Mouse (Mus musculus) lung, postnatal 25 days (tissue): ENCODE results near the gene Col9a2.

Experiments
- DNase-seq: peaks from one replicate; pipeline ENCODE4 v3.0.0; 2022; ENCODE audit warnings: low spot score

Col9a2 gene

GRCm38 (mm10) chr4:121039331-121040115 lies at the start of gene Col9a2:
Gene Col9a2 (plus strand): TSS chr4:121039385.
- DNase-seq = no peak

- DNase-seq = no peak
Observed at GRCm38 (mm10) chr4:120992284-120992683, 46.9 kb upstream of the Col9a2 start.

DNA sequence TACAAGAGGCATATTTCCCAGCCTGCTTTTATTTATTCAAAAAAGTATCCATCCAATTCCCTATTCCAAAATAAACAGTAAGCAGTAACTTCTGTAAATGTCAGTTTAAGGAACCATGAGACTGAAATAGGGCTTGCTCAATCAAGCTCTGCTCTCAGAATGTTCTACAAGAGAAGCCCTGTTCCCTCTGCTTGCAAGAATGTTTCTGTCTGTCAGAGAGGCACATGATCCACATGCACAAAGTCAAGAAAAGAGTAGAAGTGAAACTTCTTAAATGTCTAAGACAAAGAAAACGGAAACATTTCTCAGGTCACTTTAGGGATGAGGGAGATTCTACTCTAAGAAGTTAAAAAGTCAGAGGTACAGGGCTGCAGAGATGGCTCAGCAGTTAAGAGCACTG lies 46.2 kb upstream of the Col9a2 start:
- DNase-seq = peak; percentile 62

- no peak for DNase-seq
Observed at GRCm38 (mm10) chr4:120995911-120996310, 43.3 kb upstream of the Col9a2 start.

DNA sequence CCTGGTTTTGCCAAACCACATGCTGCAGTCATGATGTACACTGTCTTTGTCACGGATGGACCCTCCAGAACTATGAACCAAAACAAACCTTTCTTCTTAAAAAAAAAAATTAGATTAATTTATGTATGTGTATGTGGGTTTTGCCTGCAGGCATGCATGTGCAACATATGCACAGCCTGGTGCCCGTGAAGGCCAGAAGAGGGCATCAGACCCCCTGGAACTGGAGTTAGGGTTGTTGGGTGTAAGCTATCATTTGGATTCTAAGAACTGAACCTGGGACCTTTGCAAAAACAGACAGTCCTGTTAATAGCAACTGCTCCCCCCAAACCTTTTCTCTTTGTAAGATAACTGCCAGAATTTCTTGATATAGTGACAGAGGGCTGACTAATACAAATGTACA lies 38.1 kb upstream of the Col9a2 start:
- no peak for DNase-seq

- no peak for DNase-seq
Observed at GRCm38 (mm10) chr4:121001659-121002058, 37.5 kb upstream of the Col9a2 start.

- peak; percentile 30 for DNase-seq
Observed at GRCm38 (mm10) chr4:121002400-121003171, 36.6 kb upstream of the Col9a2 start.

- DNase-seq = no peak
Observed at GRCm38 (mm10) chr4:121003611-121004091, 35.5 kb upstream of the Col9a2 start.

DNA sequence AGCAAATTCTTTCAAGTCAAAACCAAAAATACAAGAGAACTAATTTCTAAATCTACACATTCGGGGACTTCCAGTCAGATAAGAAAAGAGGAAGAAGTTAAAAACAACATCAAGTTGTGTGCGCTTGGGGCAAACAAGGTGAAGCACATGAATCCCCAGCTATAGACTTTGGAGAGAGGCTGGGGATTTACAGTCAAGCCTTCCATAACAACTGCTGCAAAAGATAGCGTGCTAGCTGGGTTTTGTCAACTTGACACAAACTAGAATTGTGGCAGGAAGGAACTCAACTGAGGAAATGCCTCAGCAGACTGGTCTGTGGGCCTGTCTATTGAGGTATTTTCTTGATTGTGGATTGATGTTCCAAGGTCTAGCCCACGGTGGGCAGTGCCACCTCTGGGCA lies 34.5 kb upstream of the Col9a2 start:
- no peak for DNase-seq

GRCm38 (mm10) chr4:121007006-121007405 lies 32.2 kb upstream of the Col9a2 start:
- DNase-seq = no peak

DNA sequence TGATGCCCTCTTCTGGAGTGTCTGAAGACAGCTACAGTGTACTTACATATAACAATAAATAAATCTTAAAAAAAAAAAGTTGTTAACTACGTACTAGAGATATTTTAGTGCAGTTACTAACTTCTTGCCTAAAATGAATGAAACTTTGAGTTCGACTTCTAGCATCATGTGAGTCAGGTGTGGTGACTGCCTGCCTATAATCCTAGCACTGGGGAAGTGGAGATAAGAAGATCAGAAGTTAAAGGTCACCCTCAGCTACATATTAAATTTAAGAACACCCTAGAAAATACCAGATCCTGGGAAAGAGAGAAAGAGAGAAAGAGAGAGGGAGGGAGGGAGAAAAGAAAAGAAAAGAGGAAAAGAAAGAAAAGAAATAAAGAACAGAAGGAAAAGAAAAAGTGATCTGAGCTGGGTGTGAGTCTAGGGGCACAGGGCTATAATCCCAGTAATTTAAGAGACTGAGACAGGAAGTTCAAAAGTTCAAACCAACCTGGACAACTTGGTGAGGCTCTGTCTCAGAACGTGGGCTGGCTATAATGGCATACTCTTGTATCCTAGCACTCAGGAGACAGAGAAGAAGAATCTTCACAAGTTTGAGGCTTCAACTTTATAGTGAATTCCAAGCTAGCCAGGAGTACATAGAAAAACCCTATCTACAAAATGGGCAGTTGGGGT lies 31.0 kb upstream of the Col9a2 start:
- no peak for DNase-seq

DNA sequence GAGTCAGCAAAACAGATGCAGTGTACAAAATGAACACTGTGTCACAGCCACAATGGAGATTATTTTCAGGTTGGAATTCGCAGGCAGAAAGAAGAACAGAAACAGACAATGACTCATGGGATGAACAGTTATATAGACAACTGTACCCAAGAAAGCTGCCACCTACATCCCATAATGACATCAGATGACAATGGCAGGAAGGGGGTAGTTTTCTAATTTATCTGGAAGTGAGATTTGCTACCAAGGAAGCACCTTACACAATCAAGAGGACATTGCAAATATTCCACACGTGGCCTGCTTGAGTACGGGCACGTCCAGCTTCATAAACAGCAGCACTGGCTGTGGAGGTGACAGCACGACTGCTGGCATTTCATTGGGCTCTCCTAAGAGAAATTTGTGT lies 30.0 kb upstream of the Col9a2 start:
- DNase-seq = no peak

DNA sequence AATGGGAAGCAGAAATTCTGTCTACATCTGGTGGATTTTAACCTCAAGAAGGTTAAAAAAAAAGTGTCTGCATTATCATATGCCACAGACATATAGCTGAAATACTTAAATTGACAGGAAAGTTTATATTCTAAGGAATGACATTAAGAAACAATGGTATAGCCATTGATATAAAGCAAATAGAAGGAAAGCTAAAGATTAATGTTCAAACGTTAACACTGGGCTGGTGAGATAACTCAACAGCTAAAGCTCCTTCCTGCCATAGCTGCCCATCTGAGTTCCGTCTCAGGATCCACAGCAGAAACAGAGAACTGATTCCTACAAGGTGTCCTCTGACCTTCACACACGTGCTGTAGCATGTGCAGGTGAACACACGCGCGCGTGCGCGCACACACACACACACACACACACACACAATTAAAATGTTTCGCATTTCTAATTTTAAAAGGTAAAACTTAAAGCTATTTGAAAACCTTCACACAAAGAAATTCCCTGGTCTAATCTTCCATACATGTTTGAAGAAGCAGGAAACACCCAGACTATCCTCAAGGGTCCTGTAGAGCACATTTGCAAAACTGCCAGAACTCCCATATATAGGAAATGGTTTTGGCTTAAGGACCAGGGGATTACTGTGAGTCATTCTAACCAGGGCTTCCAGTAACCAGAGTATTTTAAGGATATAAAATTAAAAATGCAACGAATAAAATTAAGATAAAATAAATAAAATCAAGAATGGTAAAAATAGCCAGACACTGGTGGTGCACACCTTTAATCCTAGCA lies 28.2 kb upstream of the Col9a2 start:
- no peak for DNase-seq

DNA sequence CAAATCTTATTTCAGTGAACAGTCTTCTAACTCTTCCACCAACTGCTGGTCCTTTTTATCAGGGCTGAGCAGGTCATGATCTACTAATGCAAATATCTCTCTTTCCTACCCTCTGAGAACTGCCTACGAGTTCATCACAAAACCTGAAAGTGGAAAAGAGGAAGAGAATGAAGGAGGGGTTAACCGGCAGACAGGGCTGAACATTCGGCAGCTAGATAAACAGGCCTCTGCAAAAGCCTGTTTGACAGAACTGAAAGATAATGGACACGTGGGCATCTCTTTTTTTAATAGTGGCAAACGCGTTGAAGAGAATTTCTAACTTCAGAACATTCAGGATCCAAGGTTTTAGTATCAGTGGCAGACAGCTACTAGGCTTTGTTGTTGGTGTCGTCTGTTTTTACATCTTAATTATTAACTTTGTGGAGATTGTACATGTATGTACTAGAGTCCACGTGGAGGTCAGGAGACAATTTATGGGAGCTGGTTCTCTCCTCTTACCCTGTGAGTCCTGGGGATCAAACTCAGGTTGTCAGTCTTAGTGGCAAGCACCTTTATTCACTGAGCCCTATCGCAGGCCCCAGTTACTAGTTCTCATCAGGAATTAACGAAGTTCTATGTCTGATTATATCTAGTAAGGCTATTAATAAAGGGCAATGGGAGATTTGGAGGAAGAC lies 24.5 kb upstream of the Col9a2 start:
- DNase-seq = peak; percentile 35

- no peak for DNase-seq
Observed at GRCm38 (mm10) chr4:121015268-121015659, 23.9 kb upstream of the Col9a2 start.

- DNase-seq = no peak
Observed at GRCm38 (mm10) chr4:121016021-121016898, 22.9 kb upstream of the Col9a2 start.

DNA sequence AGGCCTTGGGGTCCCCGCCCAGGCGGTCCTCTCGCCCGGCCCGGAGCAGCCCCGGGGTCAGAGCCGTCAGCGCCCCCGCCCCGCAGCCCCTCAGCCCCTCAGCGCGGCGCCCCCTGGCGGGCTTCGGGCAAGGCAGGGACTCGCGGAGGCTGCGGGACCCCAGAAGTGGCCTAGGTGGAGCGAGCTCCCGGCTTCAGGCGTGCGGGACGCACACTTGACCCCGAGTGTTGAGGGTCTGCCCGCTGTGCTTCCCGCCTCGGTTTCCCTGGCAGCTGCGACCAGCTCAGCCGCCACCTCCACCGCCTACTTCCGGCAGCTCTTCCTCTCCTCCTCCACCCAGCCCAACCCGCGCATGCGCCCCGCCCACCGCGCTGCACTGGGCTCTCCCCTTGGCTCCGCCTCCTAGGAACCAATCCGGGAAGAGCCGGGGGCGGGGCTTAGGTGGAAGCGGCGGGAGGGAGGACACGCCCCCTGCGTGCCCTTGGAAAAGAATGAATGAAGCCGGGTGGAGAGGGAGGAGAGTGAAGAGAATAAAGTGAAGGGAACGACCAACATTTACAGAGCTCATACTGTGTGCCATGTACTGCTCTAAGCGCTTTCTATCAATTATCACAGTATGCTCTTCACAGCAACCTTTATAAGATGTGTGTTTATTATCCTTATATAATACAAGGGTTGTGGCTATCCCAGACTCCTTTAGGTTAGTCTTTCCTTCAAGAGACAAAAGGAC lies 22.1 kb upstream of the Col9a2 start, which contains the start of gene Smap2:
Smap2 (minus strand) TSS at position 320 of the 730 bp plus-strand sequence.
- DNase-seq = peak; percentile 98

DNA sequence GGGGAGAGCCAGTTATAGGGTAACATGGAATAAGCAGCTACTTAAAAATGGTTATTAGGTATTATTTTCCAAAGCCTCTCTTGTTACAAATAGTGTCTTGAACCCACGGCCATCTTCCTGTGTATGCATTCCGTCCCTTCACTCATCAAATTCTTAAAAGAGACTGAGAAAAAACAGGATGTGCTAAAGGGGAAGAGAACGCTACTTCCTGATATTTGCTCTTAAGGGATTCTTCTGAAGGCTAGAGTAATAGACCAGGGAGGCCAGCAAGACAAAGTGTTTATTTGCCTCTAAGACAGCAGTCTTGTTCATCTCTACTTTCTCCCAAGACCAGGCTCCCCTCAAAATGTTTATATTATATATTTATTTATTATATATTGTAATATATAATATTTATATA lies 20.9 kb upstream of the Col9a2 start:
- DNase-seq = no peak

GRCm38 (mm10) chr4:121020040-121020790 lies 19.0 kb upstream of the Col9a2 start:
- no peak for DNase-seq
